Mouse (Mus musculus) midbrain, embryonic 16.5 days (tissue): ENCODE data around the gene Xrcc1. TPM values are rescaled to one million over a fixed set of nuclear protein-coding genes. Genes with fewer than 3 reads are reported as not detected.

Experiments
- ATAC-seq: fragments of 200-750 bp; cut with Nextera tagmentation; 2 replicates; pipeline ENCODE4 v1.8.0; 2017; ENCODE audit warnings: moderate TSS enrichment
- H3K27ac ChIP-seq: fragments of 300-500 bp; sonication (generic); 2 replicates; pipeline ENCODE4 v1.5.1; 2014; ENCODE audit warnings: mild to moderate bottlenecking, low read length, mixed read lengths
- H3K27me3 ChIP-seq: fragments of 300-500 bp; sonication (generic); 2 replicates; pipeline ENCODE4 v1.6.1; 2014; ENCODE audit warnings: low read depth, low read length, mixed read lengths; ENCODE audit not compliant: control insufficient read depth, insufficient read depth
- H3K36me3 ChIP-seq: fragments of 300-500 bp; sonication (generic); 2 replicates; pipeline ENCODE4 v1.6.1; 2014; ENCODE audit warnings: mild to moderate bottlenecking, low read length, moderate library complexity, mixed read lengths; ENCODE audit not compliant: control insufficient read depth, insufficient read depth
- H3K4me1 ChIP-seq: fragments of 300-500 bp; sonication (generic); 2 replicates; pipeline ENCODE4 v1.6.1; 2014; ENCODE audit warnings: mild to moderate bottlenecking, low read length, mixed read lengths; ENCODE audit not compliant: control insufficient read depth, insufficient read depth
- H3K4me2 ChIP-seq: fragments of 300-500 bp; sonication (generic); 2 replicates; pipeline ENCODE4 v1.6.1; 2014; ENCODE audit warnings: mild to moderate bottlenecking, low read length, mixed read lengths
- H3K4me3 ChIP-seq: fragments of 300-500 bp; sonication (generic); 2 replicates; pipeline ENCODE4 v1.5.1; 2014; ENCODE audit warnings: low read depth, mild to moderate bottlenecking, low read length, moderate library complexity, mixed read lengths
- H3K9ac ChIP-seq: fragments of 300-500 bp; sonication (generic); 2 replicates; pipeline ENCODE4 v1.6.1; 2014; ENCODE audit warnings: low read depth, low read length, mixed read lengths
- H3K9me3 ChIP-seq: fragments of 300-500 bp; sonication (generic); replicated peaks from 2 replicates; pipeline ENCODE4 v1.6.1; 2014; ENCODE audit warnings: mild to moderate bottlenecking, low read length, mixed read lengths; ENCODE audit not compliant: control insufficient read depth, poor library complexity, severe bottlenecking
- WGBS: fragments of 180-500 bp; shearing (Covaris S2); extraction: QIAGEN DNeasy Blood & Tissue Kit; methylation state at CpG from one replicate; pipeline ENCODE4 v1.1.7; 2014; 5-methylcytosine and 5-hydroxymethylcytosine counted together
- polyA plus RNA-seq: library from polyadenylated mRNA; unstranded; fragments of >200 nt; fragmentation: Nextera tagmentation; extraction: Ambion mirVana; gene quantifications from 2 replicates; pipeline ENCODE4 v1.2.1, GENCODE M21; 2015

Xrcc1 gene
- polyA plus RNA-seq, 1 experiment from 2014 or later = 66.1 TPM

DNA sequence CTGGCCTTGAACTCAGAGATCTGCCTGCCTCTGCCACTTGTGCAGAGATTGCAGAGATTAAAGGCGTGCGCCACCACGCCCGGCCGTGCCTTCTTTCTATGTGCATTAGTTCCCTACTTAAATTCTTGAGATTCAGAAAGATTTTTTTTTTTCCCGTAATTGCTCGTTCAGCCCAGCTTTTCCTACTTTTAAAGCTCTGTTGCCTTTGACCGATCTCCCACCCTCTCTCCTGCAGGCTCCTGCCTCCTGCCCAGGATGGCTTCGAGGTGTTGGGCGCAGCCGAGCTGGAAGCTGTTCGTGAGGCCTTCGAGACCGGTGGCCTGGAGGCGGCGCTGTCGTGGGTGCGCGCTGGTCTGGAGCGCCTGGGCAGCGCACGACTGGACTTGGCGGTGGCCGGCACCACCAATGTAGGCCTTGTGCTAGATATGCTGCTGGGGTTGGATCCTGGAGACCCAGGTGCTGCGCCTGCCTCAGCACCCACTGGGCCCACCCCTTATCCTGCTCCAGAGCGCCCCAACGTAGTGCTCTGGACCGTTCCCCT is 13.0 kb upstream of the Xrcc1 start:
- Histone ChIP-seq H3K4me3 (no peak overlapping the region), H3K27me3 (no peaks in the 10 kb centered on the region), H3K4me2 (no peak overlapping the region), H3K27ac (no peak overlapping the region), H3K36me3 (peaks cover 27% of the 10 kb centered on the region), H3K4me1 (peaks cover 33% of the 10 kb centered on the region), H3K9me3 (no peaks in the 10 kb centered on the region), H3K9ac (no peak overlapping the region)
- 62% methylated on average over 28 of the region's 28 CpGs for WGBS
- ATAC-seq = no peak

GRCm38 (mm10) chr7:24533806-24534205 is 12.3 kb upstream of the Xrcc1 start:
- Histone ChIP-seq H3K36me3 (peaks cover 27% of the 10 kb centered on the region), H3K4me2 (peak overlapping the region; percentile 25), H3K27me3 (no peaks in the 10 kb centered on the region), H3K9me3 (no peaks in the 10 kb centered on the region), H3K4me1 (peaks cover 33% of the 10 kb centered on the region), H3K4me3 (no peak overlapping the region), H3K27ac (no peak overlapping the region), H3K9ac (peak overlapping the region; percentile 26; the same call in 1 of the 2 replicates)
- WGBS = 25% methylated on average over 42 of the region's 42 CpGs
- no peak for ATAC-seq

DNA sequence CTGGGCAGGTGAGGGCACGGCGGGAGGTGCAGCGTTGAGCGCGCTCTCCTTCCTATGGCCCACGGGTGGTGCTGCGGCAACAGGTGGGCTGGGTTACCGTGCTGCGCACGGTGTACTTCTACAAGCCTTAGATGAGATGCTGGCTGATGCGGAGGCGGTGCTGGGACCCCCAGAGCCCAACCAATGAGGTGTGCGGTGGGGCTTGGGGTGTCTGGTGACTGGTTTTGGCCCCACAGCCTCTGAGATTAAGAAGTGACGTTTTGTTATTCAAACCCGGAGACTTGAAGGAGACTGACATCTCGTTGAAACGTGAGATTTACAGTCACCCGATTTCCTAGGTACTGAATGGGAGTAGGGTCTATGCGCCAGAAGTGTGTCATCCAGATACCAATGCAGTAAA is 11.8 kb upstream of the Xrcc1 start:
- Histone ChIP-seq H3K9ac (no peak overlapping the region), H3K4me2 (peak overlapping the region; percentile 25; the same call in 1 of the 2 replicates), H3K36me3 (peaks cover 27% of the 10 kb centered on the region), H3K4me1 (peaks cover 32% of the 10 kb centered on the region), H3K9me3 (no peaks in the 10 kb centered on the region), H3K4me3 (no peak overlapping the region), H3K27ac (no peak overlapping the region), H3K27me3 (no peaks in the 10 kb centered on the region)
- WGBS = 30% methylated on average over 19 of the region's 19 CpGs
- ATAC-seq = no peak

- no peaks in the 10 kb centered on the region for H3K27me3 ChIP-seq
- H3K9me3 ChIP-seq = no peaks in the 10 kb centered on the region
- 79% methylated on average over 4 of the region's 4 CpGs for WGBS
- H3K4me2 ChIP-seq = no peak overlapping the region
- ATAC-seq = no peak
- no peak overlapping the region for H3K27ac ChIP-seq
- H3K4me3 ChIP-seq = no peak overlapping the region
- H3K4me1 ChIP-seq = peaks cover 23% of the 10 kb centered on the region
- peaks cover 27% of the 10 kb centered on the region for H3K36me3 ChIP-seq
- no peak overlapping the region for H3K9ac ChIP-seq
These were observed 9.0 kb upstream of the Xrcc1 start for GRCm38 (mm10) chr7:24537081-24537480.

- Histone ChIP-seq H3K4me2 (no peak overlapping the region), H3K27ac (no peak overlapping the region), H3K9ac (0 out of 2 replicates have a peak overlapping the region, but pooled peaks have one; percentile 12), H3K36me3 (peaks cover 27% of the 10 kb centered on the region), H3K27me3 (no peaks in the 10 kb centered on the region), H3K9me3 (no peaks in the 10 kb centered on the region), H3K4me3 (no peak overlapping the region), H3K4me1 (peaks cover 18% of the 10 kb centered on the region)
- ATAC-seq = no peak
- WGBS = 87% methylated on average over 5 of the region's 5 CpGs
These were observed 8.5 kb upstream of the Xrcc1 start for GRCm38 (mm10) chr7:24537591-24537990.

GRCm38 (mm10) chr7:24538154-24538553 is 7.9 kb upstream of the Xrcc1 start:
- H3K27ac ChIP-seq = no peak overlapping the region
- no peak overlapping the region for H3K4me2 ChIP-seq
- no peak overlapping the region for H3K4me3 ChIP-seq
- peaks cover 14% of the 10 kb centered on the region for H3K4me1 ChIP-seq
- no peaks in the 10 kb centered on the region for H3K9me3 ChIP-seq
- no peak overlapping the region for H3K9ac ChIP-seq
- no peak for ATAC-seq
- 48% methylated on average over 5 of the region's 5 CpGs for WGBS
- peaks cover 26% of the 10 kb centered on the region for H3K36me3 ChIP-seq
- H3K27me3 ChIP-seq = no peaks in the 10 kb centered on the region

- Histone ChIP-seq H3K27me3 (no peaks in the 10 kb centered on the region), H3K4me2 (no peak overlapping the region), H3K27ac (no peak overlapping the region), H3K4me3 (no peak overlapping the region), H3K9me3 (no peaks in the 10 kb centered on the region), H3K4me1 (peaks cover 9% of the 10 kb centered on the region), H3K9ac (no peak overlapping the region), H3K36me3 (peaks cover 21% of the 10 kb centered on the region)
- 73% methylated on average over 5 of the region's 5 CpGs for WGBS
- ATAC-seq = no peak
These were observed 7.4 kb upstream of the Xrcc1 start for GRCm38 (mm10) chr7:24538701-24539100.

DNA sequence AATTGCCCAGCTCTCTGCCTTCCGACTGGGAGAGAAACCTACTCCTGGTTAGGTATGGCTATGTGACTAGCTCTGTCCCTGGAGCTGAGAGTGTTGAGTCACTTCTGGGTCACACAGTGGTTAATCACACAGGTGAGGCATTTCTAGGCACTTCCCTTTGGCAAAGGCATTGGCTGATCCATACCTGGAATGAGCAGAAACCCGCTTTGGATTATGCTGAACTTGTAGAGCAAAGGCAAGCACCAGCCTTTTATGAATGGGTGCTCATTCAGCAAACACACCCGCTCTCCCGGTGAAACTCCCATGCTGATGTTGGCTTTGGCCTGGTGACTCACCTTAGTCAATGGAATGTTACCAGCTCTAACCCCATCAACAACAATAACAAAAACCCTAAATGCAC is 6.4 kb upstream of the Xrcc1 start:
- peaks cover 16% of the 10 kb centered on the region for H3K36me3 ChIP-seq
- no peak overlapping the region for H3K4me3 ChIP-seq
- WGBS = 94% methylated on average over 4 of the region's 4 CpGs
- H3K9me3 ChIP-seq = no peaks in the 10 kb centered on the region; the same call in 1 of the 2 replicates
- no peak overlapping the region for H3K4me2 ChIP-seq
- no peak overlapping the region for H3K9ac ChIP-seq
- no peak for ATAC-seq
- H3K27me3 ChIP-seq = no peaks in the 10 kb centered on the region
- H3K4me1 ChIP-seq = no peaks in the 10 kb centered on the region
- no peak overlapping the region for H3K27ac ChIP-seq

DNA sequence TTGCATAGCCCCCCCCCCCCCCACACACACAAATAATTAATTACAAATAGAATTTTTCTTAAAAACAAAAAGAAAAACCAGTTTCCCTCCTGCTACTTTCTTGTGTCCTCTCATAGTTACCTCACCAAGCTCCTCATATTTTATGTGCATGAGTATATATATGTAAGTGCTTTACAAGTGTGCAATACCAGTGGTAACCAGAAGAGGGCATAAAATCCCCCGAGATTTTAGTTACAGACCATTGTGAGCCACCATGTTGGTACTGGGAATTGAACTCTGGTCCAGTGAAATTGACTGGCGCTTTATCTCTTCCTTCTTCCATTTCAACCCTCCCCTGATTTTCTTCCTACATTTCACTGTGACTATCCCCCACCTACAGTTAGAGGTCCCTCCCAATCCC is 1.6 kb upstream of the Xrcc1 start:
- Histone ChIP-seq H3K9me3 (no peaks in the 10 kb centered on the region; the same call in 1 of the 2 replicates), H3K27me3 (no peaks in the 10 kb centered on the region), H3K36me3 (0 out of 2 replicates have a peak, but pooled peaks cover 2% of the 10 kb centered on the region), H3K4me3 (no peak overlapping the region), H3K27ac (no peak overlapping the region), H3K4me2 (no peak overlapping the region), H3K4me1 (peaks cover 12% of the 10 kb centered on the region), H3K9ac (no peak overlapping the region)
- no peak for ATAC-seq
- 90% methylated on average over 2 of the region's 2 CpGs for WGBS
